Mouse (Mus musculus) gastrocnemius, adult 18-20 months (tissue): ENCODE measurements at regions not wholly inside any gene's neighbourhood (a gene's known extent, or its start where the extent isn't known, plus 50 kb on each side); places are given as distances from the start of the nearest gene placed in this dataset.

Experiments used
- DNase-seq: peaks from one replicate; pipeline ENCODE4 v3.0.0; 2021; ENCODE audit warnings: low spot score

DNA sequence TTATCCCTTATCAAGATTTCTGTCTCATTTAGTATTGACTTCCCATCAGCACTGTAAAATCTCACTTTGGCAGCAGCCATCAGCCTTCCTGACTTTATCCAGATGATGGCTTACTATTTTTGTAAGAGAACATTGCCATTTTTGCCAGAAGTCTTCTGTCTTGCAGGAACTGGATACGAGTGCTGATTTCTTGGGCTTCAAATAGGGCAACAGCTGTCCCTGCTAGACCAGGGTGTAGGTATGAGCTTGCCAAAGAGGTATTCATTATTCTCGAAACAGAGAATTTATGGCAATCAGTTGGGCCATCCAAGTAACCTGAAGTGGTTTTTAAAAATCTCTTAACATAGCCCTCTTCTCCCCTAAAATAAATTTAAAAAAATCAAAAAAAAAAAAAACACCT is 254.6 kb downstream of the 9330182O14Rik start:
- no peak for DNase-seq

DNA sequence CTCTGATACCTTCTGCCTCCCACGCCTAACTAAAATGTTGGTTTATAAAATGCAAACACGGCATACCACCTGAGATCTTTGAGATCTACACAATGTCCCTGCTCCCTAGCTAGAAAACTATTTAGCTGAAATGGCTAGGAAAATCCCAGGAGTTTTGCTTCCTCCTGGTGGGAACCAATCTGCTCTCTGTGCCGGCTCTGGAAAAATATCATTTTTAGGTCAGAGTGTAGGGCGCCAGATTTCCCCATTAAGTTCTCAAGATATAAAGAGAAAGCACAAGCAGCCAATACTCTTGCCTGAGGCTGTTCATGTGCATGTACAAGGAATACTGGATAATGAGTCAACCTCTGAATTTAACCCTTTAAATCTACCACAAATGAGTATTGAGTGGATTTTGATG is 301.0 kb downstream of the 9330182O14Rik start:
- DNase-seq, result no peak

- DNase-seq, result no peak
Measured at GRCm38 (mm10) chr15:40436688-40437087, 302.5 kb downstream of the 9330182O14Rik start.

DNA sequence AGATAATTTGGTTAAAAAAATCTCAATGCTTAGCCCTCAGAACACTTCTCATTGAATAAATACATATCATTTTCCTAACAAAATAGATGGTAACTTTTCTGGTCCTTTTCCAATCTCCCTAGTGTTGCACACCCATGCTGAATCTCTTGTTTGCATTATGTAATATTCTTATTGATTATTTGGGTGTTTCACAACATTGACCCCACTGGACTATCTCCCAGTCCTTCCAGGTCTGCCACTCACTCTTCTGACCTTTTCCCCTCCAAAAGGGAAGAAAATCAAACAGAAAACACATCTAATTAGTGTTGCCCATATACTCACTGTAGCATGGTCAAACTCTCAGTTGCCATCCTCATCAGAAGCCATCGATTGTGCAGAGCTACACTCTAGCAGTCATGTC is 305.7 kb downstream of the 9330182O14Rik start:
- DNase-seq, result no peak

DNA sequence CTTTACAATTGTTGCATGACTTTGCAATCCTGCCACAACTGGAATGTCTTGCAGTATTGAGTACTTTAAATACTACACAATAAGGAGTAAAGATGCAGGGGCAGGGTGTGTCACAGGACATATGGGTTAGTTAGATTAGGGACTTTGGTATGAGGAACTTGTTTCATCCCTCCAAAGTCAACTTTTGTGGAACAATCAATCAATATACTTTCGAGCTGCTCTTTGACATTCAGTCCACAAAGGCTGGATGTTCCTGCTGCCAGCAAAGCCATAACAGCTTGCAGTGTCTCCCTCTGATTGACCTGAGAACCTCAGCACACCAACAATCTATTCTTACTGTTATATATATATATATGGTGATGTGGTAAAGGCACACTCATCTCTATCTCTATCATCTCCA is 314.5 kb downstream of the 9330182O14Rik start:
- DNase-seq, result no peak

- no peak for DNase-seq
Measured at GRCm38 (mm10) chr15:40453235-40453634, 319.1 kb downstream of the 9330182O14Rik start.

DNA sequence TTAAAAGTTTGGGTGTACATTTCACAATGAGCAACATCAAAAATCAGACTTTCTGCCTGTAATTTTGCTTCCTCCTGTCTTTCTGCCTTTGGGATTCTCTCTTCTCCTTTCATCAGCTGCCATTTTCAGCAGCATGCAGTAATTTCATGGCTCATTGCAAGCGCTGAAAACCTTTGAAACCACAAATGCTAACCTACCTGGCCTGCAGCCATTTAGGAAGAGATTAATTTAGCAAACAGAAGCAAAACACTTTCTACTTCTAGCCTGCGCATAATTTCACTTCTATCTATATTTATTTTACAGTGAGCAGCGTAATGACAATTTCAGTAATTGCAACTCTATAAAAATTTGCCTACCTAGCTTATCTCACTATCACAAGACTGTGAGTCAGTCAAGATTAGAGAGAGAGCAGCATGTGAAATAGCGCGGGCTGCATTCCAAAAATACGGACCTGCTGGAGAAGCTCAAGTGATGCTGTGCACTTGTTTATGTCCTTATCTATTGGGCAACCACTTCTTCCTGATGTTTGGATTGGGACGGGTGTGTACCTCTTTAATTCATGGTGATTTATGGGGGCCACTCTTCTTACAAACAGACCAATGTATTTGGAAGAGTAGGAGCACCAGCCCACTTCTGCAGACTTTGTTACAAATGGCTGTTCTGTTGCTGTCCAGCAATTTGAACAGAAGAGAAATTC is 341.6 kb downstream of the 9330182O14Rik start:
- DNase-seq, result no peak

- DNase-seq, result no peak
Measured at GRCm38 (mm10) chr15:40480386-40480785, 346.2 kb downstream of the 9330182O14Rik start.

DNA sequence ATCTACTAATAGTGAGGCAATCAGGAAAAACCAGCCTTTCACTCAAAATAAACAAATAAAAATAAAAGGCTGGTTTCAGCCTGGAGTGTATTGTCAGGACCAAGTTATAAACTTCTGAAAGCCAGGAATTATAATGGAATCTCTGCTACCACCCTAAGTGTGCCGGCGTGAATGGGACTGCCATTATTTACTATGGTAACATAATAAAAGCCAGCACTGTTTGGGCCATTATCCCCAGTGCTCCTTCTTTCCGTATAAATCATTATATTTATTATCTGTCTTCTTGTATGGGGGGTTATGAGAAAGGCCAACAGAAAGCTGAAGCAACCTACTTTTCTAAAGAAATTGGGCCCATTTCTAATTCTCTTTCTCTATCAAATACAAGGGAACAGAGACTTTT is 347.1 kb downstream of the 9330182O14Rik start:
- DNase-seq, result no peak

DNA sequence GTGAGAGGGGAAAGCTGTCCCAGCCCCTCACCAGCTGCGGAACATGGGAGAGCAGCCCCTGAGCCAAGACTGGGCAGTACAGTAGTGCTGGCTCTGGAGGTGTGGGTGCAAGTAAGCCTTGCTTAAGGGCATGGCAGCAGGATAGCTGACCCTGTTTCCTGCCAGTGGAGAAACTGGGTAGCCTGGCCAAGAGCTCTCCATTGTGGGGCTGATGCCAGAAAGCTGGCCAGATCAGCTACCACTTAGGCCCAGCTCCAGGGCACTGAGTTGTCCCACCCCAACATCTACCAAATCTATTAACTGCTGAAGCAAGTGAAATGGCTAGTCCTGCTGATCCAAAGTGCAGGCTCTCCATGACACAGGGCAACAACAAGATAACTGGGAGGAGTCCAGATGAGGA is 351.8 kb downstream of the 9330182O14Rik start:
- no peak for DNase-seq

- DNase-seq, result no peak
Measured at GRCm38 (mm10) chr15:40501180-40502125, 367.3 kb downstream of the 9330182O14Rik start.

GRCm38 (mm10) chr15:40510826-40511225 is 376.7 kb downstream of the 9330182O14Rik start:
- no peak for DNase-seq

DNA sequence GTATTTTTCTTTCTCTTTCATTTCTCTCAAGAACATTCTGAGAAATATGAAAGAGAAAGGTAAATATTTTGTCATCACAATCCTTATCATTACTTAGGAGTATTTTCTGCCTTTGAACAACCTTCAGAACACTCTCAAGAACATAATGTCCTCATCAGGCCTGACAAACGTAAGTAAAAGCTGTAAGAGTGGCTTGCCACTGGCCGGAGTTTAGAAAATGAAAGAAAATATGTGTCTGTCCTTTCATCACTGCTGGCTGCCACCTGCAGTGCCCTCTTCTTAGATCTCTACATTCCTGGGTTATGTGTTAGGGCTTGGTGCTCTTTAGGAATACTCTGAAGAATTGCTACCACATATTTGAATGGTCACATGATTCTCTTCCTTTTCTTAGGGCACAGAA is 390.2 kb downstream of the 9330182O14Rik start:
- DNase-seq, result no peak

- no peak for DNase-seq
Measured at GRCm38 (mm10) chr15:40533451-40533873, 399.3 kb downstream of the 9330182O14Rik start.

- no peak for DNase-seq
Measured at GRCm38 (mm10) chr15:40561661-40562060, 427.5 kb downstream of the 9330182O14Rik start.

GRCm38 (mm10) chr15:40565716-40566115 is 431.6 kb downstream of the 9330182O14Rik start:
- no peak for DNase-seq

DNA sequence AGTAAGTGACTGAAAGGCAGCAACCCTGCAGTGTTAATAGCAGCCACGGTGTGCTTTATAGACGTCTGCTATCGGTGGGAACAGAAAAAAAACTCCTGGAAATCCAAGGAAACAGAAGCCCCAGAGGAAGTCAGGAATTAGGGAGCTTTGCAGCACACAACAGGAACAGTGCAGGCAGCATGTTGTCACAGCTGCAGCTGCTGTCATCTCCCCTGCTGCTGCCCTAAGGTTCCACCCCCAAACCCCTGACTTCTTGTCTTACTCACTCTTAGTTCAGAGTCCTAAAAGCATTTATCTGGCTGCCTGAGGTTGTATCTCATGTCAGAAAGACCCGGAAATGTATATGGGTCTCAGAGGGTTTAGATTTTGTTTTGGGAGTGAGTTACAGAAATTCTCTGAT is 432.3 kb downstream of the 9330182O14Rik start:
- DNase-seq, result no peak

- DNase-seq, result peak; percentile 3
Measured at GRCm38 (mm10) chr15:40568701-40569100, 434.5 kb downstream of the 9330182O14Rik start.
